Mouse (Mus musculus) G1E (cell line): Measurements from ENCODE around the gene Ntpcr.

Source experiments
- CTCF ChIP-seq: IDR thresholded peaks from 2 replicates; pipeline ENCODE4 v1.5.1; 2012; ENCODE audit warnings: low read depth, low read length, inconsistent platforms, mixed read lengths
- GATA1 ChIP-seq: IDR thresholded peaks from 2 replicates; pipeline ENCODE4 v1.6.1; 2012; ENCODE audit warnings: borderline replicate concordance, low read length, inconsistent platforms, mixed read lengths
- GATA2 ChIP-seq: IDR thresholded peaks from 2 replicates; pipeline ENCODE4 v1.6.1; 2012; ENCODE audit warnings: low read depth, low read length, inconsistent platforms, borderline replicate concordance
- POLR2AphosphoS5 ChIP-seq: IDR thresholded peaks from 2 replicates; pipeline ENCODE4 v1.6.1; 2012; ENCODE audit warnings: low read depth, low read length, inconsistent platforms; ENCODE audit not compliant: insufficient replicate concordance
- TAL1 ChIP-seq: conservative IDR thresholded peaks from 2 replicates; pipeline ENCODE4 v1.6.1; 2012; ENCODE audit warnings: low read depth, low read length, inconsistent platforms, mixed read lengths

DNA sequence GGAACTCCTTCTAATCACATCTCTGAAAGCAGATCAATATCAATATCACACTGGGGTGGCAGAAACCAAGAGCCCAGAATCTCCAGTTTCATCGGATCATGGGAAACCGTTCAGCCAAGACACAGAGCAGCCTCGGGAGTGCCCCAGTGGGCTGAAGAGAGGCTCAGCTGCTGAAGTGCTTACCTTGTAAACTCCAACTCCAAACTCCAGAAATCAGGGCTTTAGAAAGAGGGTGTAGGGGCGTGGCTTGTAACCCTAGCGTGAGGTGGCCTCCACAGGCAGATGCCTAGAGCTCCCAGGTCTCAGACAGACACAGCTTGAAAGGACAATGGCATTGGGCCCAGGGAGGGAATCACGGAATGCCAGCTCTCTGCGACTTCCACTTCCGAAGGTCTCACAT lies 2.0 kb upstream of the Ntpcr start:
- no peak for TF ChIP-seq CTCF
- no peak for TF ChIP-seq POLR2AphosphoS5
- no peak for TF ChIP-seq GATA1
- TF ChIP-seq TAL1 = no peak
- no peak for TF ChIP-seq GATA2
